Mouse (Mus musculus) stomach, postnatal 0 days (tissue): ENCODE data around the gene Nup214. TPM values are rescaled to one million over a fixed set of nuclear protein-coding genes. Genes with fewer than 3 reads are reported as not detected.

Source experiments
- ATAC-seq: fragments of 200-750 bp; cut with Nextera tagmentation; 2 replicates; pipeline ENCODE4 v1.8.0; 2017; ENCODE audit not compliant: low FRiP score, low TSS enrichment
- DNase-seq: peaks from one replicate; pipeline ENCODE4 v3.0.0-alpha.2; 2016; ENCODE audit warnings: low spot score
- H3K27ac ChIP-seq: fragments of 300-500 bp; sonication (generic); replicated peaks from 2 replicates; pipeline ENCODE4 v1.5.1; 2014; ENCODE audit warnings: mild to moderate bottlenecking, control low read depth
- H3K27me3 ChIP-seq: fragments of 300-500 bp; sonication (generic); 2 replicates; pipeline ENCODE4 v1.6.1; 2014; ENCODE audit warnings: low read length; ENCODE audit not compliant: control insufficient read depth, insufficient read depth
- H3K36me3 ChIP-seq: fragments of 300-500 bp; sonication (generic); 2 replicates; pipeline ENCODE4 v1.6.1; 2014; ENCODE audit warnings: low read length, mixed read lengths; ENCODE audit not compliant: control insufficient read depth, insufficient read depth
- H3K4me1 ChIP-seq: fragments of 300-500 bp; sonication (generic); replicated peaks from 2 replicates; pipeline ENCODE4 v1.6.1; 2014; ENCODE audit warnings: antibody characterized with exemption; ENCODE audit not compliant: control insufficient read depth, insufficient read depth
- H3K4me2 ChIP-seq: fragments of 300-500 bp; sonication (generic); replicated peaks from 2 replicates; pipeline ENCODE4 v1.6.1; 2014; ENCODE audit warnings: low read depth, mild to moderate bottlenecking, control low read depth, moderate library complexity
- H3K4me3 ChIP-seq: fragments of 300-500 bp; sonication (generic); 2 replicates; pipeline ENCODE4 v1.5.1; 2014; ENCODE audit warnings: low read depth, low read length, control low read depth
- H3K9ac ChIP-seq: fragments of 300-500 bp; sonication (generic); 2 replicates; pipeline ENCODE4 v1.6.1; 2014; ENCODE audit warnings: mild to moderate bottlenecking, low read length, control low read depth, mixed read lengths
- H3K9me3 ChIP-seq: fragments of 300-500 bp; sonication (generic); 2 replicates; pipeline ENCODE4 v1.6.1; 2016; ENCODE audit warnings: low read length; ENCODE audit not compliant: control insufficient read depth
- CTCF ChIP-seq: IDR thresholded peaks from 2 replicates; pipeline ENCODE4 v1.5.1; 2016; ENCODE audit warnings: antibody characterized with exemption, low read depth, mild to moderate bottlenecking, moderate library complexity
- EP300 ChIP-seq: optimal IDR thresholded peaks from 2 replicates; pipeline ENCODE3; 2016; ENCODE audit warnings: antibody characterized with exemption
- WGBS: fragments of 180-500 bp; shearing (Covaris S2); extraction: QIAGEN DNeasy Blood & Tissue Kit; methylation state at CpG from one replicate; pipeline ENCODE4 v1.1.7; 2014; 5-methylcytosine and 5-hydroxymethylcytosine counted together
- polyA plus RNA-seq: library from polyadenylated mRNA; unstranded; fragments of >200 nt; fragmentation: Nextera tagmentation; extraction: Ambion mirVana; gene quantifications from 2 replicates; pipeline ENCODE4 v1.2.1, GENCODE M21; 2015

Gene Nup214
- polyA plus RNA-seq, 1 experiment from 2014 or later, result 33.6 TPM

DNA sequence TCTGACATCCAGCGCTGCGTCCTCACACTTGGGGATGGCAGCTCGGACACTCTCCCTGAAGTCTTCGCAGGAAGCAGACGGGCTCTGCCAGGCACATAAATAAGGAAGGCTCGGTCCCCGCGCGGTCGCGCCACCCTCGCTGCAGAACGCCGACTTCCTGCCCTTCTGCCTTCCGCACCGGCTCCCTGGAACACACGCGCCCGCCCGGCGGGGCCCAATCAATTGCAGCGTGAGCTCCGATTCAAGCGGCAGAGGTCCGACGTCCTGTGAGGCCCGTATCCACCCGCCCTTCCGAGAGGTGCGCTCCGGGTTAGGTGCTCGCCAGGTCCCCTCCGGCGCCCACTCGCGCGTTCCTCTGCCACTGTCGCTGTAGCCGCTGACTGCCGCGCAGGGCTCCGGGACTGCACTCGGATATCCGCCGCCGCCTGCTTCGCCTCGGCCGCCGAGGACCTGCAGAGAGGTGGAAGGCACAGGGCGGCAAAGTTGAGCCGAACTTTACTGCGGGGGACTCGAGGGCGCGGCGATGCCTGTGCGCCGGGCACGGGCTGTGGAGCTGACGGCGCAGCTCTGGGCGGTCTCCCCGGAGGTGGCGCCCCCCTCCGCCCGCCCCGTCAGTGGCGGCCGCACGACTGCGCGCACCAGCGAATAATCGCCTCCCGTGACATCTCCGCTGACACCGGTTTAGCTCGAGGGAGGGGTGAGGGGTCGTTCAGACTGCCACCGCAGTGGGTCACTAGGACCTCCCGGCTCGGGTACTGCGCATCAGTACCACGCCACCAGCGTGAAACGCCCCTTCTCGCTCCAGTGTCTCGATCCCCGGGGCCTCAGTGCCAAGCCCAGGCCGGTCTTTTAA, 109.1 kb downstream of the Nup214 start:
- ATAC-seq (peak; percentile 38), DNase-seq (peak; percentile 57)
- no peaks in the 10 kb centered on the region for H3K9me3 ChIP-seq
- 0 out of 2 replicates have a peak overlapping the region, but pooled peaks have one; percentile 1 for H3K27ac ChIP-seq
- H3K36me3 ChIP-seq, result no peaks in the 10 kb centered on the region
- H3K4me3 ChIP-seq, result peak overlapping the region; percentile 55
- H3K27me3 ChIP-seq, result peaks cover 8% of the 10 kb centered on the region; the same call in 1 of the 2 replicates
- TF ChIP-seq CTCF (peak; percentile 15; the same call in 1 of the 2 replicates), EP300 (no peak)
- WGBS, result under 1% methylated on average over 78 of the region's 91 CpGs
- H3K9ac ChIP-seq, result peak overlapping the region; percentile 50
- peak overlapping the region; percentile 97 for H3K4me2 ChIP-seq
- peaks cover 2% of the 10 kb centered on the region; the same call in 1 of the 2 replicates for H3K4me1 ChIP-seq

DNA sequence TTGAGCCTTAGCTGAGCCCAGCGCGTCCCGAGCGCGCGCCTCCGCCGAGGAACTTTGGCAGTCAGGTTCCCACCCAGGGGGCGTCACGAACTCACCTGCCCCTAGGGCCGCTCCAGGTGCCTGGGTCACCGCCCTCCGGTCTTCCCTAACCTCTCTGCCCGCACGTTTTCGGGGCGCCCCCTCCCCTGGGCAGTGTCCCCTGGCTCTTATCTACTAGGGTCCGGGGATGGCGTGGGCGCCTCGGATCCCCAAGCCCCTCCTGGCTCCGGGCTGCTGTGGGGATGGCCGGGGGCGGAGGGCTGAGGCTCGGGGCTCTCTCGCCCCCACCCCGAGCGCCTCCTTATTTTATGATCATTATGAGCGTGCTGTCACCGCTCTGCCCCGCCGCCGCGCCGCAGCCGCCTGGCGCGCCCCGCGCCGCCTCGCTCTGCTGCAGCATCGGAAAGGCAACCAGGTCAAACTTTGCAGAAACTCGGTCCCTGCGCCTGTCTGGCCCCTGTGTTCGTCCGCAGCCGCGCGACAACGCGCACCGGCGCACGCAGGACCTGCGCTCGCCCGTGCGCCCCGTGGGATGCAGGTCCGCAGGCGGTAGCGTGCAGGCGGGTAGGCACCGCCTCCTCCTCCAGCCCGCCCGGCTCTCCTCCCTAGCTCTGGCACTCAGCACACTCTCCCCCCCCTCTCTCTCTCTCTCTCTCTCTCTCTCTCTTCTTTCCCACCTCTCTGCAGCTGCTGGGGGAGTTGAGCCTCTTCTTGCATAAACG, 110.1 kb downstream of the Nup214 start, which contains the start of gene Fam78a:
TSS of gene Fam78a (minus strand) at position 747 of the 761 bp plus-strand sequence.
- H3K4me3 ChIP-seq, result peak within 1 kb of the TSS; percentile 55
- DNase-seq (peak; percentile 21), ATAC-seq (peak; percentile 30; the same call in 1 of the 2 replicates)
- no peaks in the 10 kb centered on the region for H3K9me3 ChIP-seq
- H3K4me1 ChIP-seq, result peaks cover 2% of the 10 kb centered on the region; the same call in 1 of the 2 replicates
- H3K27me3 ChIP-seq, result peaks cover 11% of the 10 kb centered on the region; the same call in 1 of the 2 replicates
- WGBS, result under 1% methylated on average over 64 of the region's 68 CpGs
- no peak within 1 kb of the TSS for H3K27ac ChIP-seq
- peak within 1 kb of the TSS; percentile 97 for H3K4me2 ChIP-seq
- peak within 1 kb of the TSS; percentile 50 for H3K9ac ChIP-seq
- no peaks in the 10 kb centered on the region for H3K36me3 ChIP-seq
- TF ChIP-seq EP300 (no peak), CTCF (no peak)

DNA sequence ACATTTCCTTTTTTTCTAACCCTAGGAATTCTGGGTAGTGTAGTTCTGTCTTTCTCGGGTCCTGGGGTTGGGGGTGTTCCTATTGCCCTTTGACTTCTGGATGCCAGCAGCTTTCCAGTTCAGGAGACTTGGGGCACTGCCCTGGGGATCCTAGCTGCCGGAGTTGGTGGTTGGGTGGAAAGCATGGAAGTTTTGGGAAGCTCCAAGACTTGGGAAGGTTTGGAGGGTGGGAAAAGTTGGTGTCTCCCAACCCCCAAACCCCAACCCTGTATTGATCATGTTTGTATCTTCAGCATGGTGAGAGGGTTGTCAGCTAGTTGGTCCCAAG, 110.6 kb downstream of the Nup214 start:
- no peak for ATAC-seq
- DNase-seq, result no peak
- TF ChIP-seq CTCF, result no peak
- TF ChIP-seq EP300, result no peak
- Histone ChIP-seq H3K4me2 (peak overlapping the region; percentile 97), H3K27ac (no peak overlapping the region), H3K27me3 (peaks cover 11% of the 10 kb centered on the region; the same call in 1 of the 2 replicates), H3K9me3 (no peaks in the 10 kb centered on the region), H3K4me1 (peaks cover 2% of the 10 kb centered on the region; the same call in 1 of the 2 replicates), H3K36me3 (no peaks in the 10 kb centered on the region), H3K4me3 (peak overlapping the region; percentile 55), H3K9ac (no peak overlapping the region)
- WGBS, result 35% methylated on average over 2 of the region's 2 CpGs

DNA sequence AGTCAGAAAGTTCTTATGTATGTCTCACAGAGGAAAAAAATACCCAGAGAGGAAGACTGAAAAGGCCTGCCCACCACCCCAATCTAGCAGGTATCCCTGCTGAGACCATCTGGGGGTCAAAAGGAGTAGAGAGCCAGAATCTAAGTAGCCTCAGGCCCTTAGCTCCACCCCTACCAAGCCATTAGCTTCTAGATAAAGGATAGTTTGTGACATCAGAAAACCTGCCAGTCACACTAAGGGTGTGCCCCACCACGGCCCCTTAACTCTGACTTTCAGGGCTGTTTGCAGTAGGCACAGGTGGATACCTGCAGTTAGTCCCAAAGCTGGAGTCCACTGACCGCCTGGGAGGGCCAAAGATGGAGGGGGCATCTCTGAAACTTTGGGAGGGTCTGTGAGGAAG, 111.0 kb downstream of the Nup214 start:
- no peak for DNase-seq
- TF ChIP-seq CTCF (no peak), EP300 (no peak)
- Histone ChIP-seq H3K36me3 (no peaks in the 10 kb centered on the region), H3K9me3 (no peaks in the 10 kb centered on the region), H3K27ac (no peak overlapping the region), H3K9ac (no peak overlapping the region), H3K4me1 (peaks cover 2% of the 10 kb centered on the region; the same call in 1 of the 2 replicates), H3K4me2 (no peak overlapping the region), H3K4me3 (no peak overlapping the region), H3K27me3 (peaks cover 11% of the 10 kb centered on the region; the same call in 1 of the 2 replicates)
- 53% methylated on average over 2 of the region's 2 CpGs for WGBS
- ATAC-seq, result no peak

DNA sequence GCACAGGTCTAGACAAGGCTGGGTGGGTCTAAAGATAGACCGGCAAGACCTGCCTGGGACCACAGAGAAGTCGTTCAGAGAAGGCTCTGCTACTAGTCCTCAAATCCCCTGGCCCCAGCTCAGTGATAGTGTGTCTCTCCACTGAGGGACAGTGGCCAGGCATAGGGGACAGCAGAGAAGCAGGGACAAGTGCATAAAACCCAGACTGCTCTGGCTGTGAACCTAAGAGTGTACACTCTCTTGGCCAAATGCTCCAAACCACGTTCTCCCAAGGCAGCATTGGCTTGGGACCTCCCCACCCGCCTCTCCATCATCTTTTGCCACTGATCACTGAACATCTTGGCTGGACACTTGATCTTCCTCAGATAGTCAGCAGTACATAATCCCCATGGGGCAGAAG, 113.4 kb downstream of the Nup214 start:
- Histone ChIP-seq H3K9ac (no peak overlapping the region), H3K36me3 (no peaks in the 10 kb centered on the region), H3K9me3 (no peaks in the 10 kb centered on the region), H3K4me2 (no peak overlapping the region), H3K27ac (no peak overlapping the region), H3K4me1 (peaks cover 2% of the 10 kb centered on the region; the same call in 1 of the 2 replicates), H3K4me3 (no peak overlapping the region), H3K27me3 (peaks cover 5% of the 10 kb centered on the region; the same call in 1 of the 2 replicates)
- no peak for TF ChIP-seq EP300
- no peak for TF ChIP-seq CTCF
- no peak for DNase-seq
- WGBS, result 67% methylated on average over 4 of the region's 4 CpGs
- no peak for ATAC-seq
